Mouse (Mus musculus): ENCODE measurements at regions not wholly inside any gene's neighbourhood (a gene's known extent, or its start where the extent isn't known, plus 50 kb on each side); places are given as distances from the start of the nearest gene placed in this dataset.

DNA sequence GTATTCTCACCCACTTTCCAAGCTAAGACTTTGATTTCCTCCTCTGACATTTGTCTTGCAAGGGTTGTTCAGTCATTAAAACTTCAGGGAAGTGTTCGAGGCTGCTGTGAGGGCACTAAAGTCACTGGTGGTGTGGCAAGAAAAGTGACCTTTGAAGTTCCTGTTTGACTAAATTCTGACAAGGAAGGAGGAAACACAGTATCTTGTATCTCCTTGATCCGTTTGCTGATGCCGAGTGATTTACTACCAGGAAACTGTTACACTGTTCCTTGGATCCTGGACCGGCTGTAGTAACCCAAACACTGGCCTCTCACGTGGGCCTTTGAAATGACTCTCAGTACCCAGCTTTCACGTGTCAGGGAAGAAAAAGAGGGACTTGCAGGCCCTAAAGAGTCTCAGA lies 53.5 kb upstream of the Ralgapa2 start:
- no peak for DNase-seq

- no peak for DNase-seq
These were observed 56.2 kb upstream of the Ralgapa2 start for GRCm38 (mm10) chr2:146568171-146568842.

DNA sequence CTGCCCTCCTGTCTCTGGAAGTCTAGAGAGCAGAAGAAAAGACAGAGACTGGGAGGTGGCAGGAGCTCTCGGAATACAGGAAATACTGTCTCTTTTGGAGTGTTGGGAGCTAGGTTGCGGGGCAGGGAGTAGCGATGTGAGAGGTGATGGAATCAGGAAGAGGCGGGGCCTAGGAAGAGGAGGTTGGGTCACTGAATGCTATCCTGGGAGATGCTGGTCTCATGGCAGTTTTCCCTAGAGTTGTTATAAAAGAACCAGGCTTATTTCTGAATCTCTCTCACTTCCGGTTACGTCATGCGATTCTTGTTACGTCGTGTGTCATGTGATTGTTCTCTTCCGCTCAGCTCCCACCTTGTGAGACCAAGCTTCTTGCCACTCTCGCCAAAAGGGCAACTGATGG lies 58.9 kb upstream of the Ralgapa2 start:
- DNase-seq, result no peak

GRCm38 (mm10) chr2:146571857-146572256 lies 59.7 kb upstream of the Ralgapa2 start:
- peak; percentile 45 to 51 for DNase-seq

- no peak for DNase-seq
These were observed 63.6 kb upstream of the Ralgapa2 start for GRCm38 (mm10) chr2:146575610-146576297.

DNA sequence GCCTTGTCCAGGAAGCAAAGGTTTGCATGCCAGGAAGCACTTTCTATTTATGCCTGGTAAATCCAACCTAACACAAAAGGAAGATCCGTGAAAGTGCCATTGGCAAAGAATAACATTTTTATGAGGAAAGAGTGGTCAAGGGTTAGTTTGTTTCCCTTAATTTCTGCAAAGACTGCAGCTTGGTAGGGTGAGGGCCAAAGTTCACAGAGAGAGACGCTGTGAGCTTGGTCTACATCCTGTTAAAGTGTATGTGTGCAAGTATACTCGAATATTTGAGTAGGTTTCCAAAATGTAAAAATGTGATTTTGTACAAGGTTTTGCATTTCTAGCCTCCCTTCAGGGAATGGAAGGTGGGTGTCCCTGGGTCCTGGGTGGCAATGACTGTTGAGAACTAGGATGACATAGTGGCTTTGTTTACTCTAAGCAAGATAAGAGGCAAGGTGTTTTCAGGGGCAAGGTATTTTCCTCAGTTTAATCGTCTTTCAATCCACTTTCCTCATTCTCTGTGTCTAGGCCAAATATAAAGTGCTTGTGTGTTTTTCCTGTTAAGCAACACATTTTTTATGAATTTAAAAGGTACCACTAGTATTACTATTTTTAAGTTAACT lies 64.3 kb upstream of the Ralgapa2 start:
- no peak for DNase-seq

GRCm38 (mm10) chr2:146577096-146577495 lies 65.0 kb upstream of the Ralgapa2 start:
- DNase-seq, result no peak

- DNase-seq, result no peak
These were observed 69.1 kb upstream of the Ralgapa2 start for GRCm38 (mm10) chr2:146581220-146581619.

- DNase-seq, result no peak
These were observed 71.8 kb upstream of the Ralgapa2 start for GRCm38 (mm10) chr2:146583807-146584388.

- DNase-seq, result no peak
These were observed 74.2 kb upstream of the Ralgapa2 start for GRCm38 (mm10) chr2:146586381-146586780.

DNA sequence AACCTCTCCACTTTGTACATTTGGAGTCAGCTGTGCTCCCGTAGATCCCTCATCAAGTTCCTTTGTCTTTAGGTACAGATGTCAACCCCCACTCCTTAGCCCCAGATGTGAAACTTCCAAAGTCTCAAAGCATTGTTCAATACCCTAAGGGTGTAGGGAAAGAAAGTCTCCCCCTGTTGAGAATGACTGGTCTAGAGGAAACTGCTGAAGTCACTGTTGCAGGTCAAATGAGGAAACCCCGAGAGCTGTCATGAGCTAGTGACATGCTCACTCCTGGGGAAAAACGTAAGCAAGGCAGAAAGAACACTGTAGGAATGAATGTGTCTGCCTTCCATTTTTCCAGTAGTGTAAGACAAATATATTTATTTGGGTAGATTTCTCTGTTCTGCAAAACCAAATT lies 74.8 kb upstream of the Ralgapa2 start:
- no peak for DNase-seq

GRCm38 (mm10) chr2:146589860-146590259 lies 77.7 kb upstream of the Ralgapa2 start:
- no peak for DNase-seq

GRCm38 (mm10) chr2:146593291-146593690 lies 81.1 kb upstream of the Ralgapa2 start:
- no peak for DNase-seq

DNA sequence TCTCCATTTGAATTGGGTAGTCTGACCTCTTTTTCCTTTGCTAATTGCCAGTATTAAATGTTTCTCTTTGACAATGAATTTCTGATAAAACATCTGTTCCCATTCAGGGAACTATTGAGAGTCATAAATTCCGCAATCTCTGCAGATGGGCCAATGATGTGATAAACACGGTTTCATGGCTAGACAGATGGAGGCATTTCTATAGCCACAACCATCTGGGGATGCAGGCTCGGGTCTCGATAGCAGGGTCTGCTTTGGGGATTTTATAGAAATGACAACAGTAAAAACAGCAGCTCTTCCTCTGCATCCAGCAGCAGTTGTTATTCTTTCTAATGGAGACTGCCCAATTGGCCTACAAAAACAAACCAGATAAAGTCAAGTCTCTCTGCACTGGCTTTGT lies 82.1 kb upstream of the Ralgapa2 start:
- DNase-seq, result no peak

- no peak for DNase-seq
These were observed 83.5 kb upstream of the Ralgapa2 start for GRCm38 (mm10) chr2:146595673-146596072.

- no peak for DNase-seq
These were observed 94.0 kb upstream of the Ralgapa2 start for GRCm38 (mm10) chr2:146606170-146606569.

DNA sequence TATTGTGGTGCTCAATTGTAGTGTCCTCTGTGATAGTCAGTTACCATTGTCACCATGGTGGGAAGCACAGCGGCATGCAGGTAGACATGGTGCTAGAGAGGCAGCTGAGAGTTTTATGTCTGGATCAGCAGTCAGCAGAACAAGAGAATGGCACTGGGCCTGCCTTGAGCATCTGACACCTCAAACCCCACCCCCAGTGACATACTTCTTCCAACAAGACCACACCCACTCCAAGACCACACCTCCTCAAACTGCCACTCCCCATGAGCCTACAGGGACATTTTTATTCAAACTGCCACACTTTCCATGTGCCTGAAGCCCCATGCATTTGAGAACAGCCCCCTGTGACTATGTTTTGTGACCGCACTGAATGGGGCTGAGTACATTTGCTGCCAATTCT lies 98.8 kb upstream of the Ralgapa2 start:
- no peak for DNase-seq

DNA sequence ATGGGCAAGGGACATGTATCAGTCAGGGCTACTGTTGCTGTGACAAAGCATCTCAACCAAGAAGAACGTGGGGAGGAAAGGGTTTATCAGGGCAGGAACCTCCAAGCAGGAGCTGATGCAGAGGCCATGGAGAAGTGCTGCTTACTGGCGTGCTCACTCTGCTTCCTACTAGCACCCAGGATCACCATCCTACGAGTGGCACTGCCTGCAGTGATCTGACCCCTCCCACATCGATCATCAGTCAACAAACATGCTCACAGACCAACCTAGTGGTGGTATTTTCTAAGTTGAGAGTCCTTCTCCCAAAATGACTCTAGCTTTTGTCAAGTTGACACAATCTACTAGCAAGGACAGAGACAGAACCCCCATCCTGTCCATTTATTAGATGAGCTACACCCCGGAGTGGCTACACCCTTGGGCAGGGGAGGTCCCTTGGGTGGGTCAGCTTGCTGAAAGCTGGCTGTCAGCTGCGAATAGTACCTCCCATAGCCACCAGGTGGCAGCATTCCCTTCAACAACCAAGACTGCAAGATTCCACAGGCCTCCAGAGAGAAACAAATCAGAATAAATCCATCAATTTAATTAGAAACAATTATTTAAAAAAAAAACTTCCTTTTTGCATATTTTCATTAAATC lies 99.9 kb upstream of the Ralgapa2 start:
- DNase-seq, result peak; percentile 42 to 58

DNA sequence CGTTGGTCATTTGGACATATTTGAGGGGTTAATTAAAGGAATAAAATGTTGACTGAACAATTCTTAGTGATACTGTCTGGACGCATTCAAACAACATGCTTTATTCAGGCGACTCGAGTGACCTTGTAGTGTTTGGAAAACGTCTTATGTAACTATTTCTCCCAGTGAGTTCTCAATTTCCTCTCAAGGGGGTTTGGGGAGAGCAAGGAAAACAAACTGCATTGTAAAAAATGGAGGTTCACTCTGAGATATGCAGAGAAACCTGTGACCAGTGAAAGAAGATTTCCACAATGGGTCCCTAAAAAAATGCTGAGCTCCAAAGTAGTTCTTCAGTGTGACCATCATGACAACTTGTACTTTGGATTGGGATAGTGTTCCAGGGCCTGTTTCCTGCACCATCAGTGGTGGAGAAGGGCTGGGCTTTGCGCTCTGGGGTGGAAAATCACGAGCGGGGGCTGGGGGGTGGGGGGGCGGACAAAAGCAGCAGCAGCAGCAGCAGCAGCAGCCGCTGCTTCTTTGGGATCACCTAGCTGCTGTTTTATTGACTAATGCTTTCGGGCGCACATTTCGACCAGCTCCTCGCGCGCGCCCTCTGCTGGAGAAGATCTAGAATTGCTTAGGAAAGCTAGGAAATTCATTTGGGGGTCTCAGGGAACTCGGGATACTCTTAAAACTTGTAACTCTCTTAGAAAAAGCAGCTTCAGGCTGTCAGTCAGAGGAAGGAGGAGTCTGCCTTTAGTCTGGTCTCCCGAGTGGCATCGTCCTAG lies 100.6 kb upstream of the Ralgapa2 start:
- peak; percentile 12 to 13 for DNase-seq

- peak; percentile 17 to 40 for DNase-seq
These were observed 109.0 kb upstream of the Ralgapa2 start for GRCm38 (mm10) chr2:146621167-146621566.

DNA sequence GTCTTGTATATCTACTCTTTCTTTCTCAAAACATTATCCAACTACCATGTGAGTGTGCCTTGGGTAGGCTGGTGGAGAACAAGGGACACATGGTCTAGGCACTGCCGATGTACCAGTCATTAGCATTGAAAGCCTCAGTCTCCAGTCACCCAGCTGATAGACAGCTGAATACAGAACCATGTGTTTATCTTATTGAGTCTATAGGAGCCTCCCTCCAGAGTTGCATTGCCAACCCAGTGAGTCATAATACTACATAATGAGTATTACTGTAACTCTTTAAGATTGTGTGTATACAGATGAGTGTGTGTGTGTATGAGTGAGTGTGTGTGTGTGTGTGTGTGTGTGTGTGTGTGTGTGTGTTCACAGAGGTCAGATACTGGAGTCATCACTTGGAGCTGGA lies 110.9 kb upstream of the Ralgapa2 start:
- DNase-seq, result no peak

- no peak for DNase-seq
These were observed 112.1 kb upstream of the Ralgapa2 start for GRCm38 (mm10) chr2:146624207-146624606.

Measured in layer of hippocampus, postnatal 36 days (tissue).